Mouse (Mus musculus) embryo, embryonic 11 days (tissue): ENCODE data around the gene Ubqln5.

Experiments
- DNase-seq: peaks from one replicate; pipeline ENCODE4 v3.0.0-alpha.2; 2015

Gene Ubqln5

DNA sequence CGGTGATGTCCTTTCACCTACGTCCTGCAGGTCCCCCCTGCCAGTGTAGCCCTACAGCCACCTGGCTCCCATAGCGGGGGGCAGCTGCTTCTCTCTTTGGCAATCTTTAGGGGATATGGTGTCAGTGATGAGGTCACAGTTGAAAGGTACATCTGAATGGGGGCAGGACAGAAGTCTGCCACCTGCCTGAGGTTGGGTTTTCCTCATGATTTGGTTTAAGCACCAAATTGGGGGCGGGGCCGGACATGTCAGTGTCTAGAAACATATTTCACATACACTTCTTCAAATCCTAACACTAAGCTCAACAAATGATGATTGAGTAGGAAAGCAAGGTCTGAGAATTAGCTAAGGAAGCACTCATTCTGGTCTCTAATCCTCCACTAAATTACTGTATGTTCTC, at the start of gene Ubqln5:
Gene Ubqln5 (minus strand): TSS at position 101 of the 400 bp plus-strand sequence.
- no peak for DNase-seq

DNA sequence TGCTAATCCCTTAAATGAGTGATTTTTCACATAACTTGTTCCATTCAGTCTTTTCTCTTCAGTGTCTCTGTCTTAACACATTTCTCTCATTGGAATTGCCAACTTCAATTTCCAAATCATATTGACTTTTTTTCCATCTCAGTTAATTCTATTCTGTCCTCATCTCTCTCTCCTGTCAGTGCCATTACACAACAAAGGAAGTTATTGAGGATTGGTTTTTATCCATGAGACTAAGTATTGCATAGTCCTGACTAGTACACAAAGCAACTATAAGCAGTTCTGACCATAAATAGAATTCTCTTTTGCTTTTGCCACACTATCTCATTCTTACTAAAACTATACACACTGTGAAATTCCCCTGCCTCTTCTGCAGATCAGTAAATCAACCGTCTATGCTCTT, 49.4 kb upstream of the Ubqln5 start:
- no peak for DNase-seq

DNA sequence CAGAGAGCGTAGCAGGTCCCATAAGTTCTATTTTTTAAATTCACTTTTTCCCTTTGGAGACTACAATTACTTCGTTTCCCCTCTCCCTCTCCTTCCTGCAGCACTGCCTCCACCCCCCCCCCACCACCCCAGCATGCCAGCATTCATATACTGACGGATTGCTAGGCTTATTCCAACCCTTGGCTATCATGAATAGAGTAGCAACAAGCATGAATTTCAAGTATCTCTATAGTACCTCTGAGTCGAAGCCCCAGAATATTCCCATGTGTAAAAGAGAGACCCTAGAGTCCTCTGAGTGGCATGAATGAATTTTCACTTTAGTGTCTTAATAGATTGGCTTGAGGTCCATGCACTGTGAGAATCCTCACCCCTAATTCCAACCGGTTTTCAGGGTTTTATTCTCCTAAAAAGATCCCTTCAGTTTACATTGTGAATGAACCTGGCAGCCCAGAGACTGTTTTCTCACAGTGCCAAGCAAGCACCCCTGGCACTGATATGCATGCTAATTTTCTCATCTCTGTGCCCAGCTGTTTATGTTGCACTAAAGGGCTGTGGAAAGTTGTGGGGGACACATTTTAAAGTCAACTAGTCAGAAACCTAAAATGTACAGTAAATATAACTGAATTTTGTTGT, 48.9 kb upstream of the Ubqln5 start:
- DNase-seq: no peak

DNA sequence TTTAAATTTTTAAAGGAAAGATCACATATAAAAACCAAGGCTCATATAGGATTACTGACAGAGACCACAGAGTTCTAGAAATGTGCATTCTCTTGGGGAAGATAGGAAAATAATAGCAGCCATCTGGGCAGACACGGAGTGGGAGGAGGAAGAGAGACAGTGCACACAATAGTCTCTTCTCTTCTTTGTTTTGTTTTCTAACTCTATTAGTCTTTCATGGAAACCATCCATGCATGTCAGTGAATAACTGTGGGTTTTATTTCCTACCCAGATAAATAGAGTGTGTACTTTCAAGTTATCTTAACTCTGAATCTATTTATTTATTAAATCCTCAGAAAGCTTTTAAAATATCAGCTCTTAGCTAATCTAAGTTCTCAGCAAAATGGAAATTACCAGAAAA, 45.5 kb upstream of the Ubqln5 start:
- DNase-seq: no peak

DNA sequence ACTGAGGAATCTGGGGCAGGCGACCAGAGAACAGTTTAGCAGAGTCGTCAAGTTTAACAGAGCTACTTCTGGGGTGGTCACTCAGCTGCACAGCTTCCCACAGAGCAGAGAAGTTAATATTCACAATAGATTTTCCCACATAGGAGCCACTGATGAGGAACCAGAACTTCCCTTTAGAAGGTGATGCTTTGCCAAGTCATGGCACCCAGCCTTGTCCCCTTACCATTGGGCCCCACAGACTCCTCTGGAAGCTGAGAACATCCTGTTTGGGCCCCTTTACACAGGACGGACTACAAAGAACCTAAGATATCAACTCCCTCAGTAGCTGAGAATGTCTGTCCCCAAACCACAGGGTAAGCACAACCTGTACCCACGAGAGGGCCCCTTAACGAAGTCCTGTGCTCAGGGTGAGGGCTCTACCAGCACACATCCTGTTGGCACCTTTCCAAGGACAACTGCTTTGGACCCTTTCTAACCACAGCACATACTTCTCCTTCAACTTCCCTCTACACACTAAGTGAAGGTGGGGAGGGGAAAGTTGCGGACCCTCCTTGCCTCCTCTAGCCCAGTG, 40.1 kb upstream of the Ubqln5 start:
- no peak for DNase-seq

DNA sequence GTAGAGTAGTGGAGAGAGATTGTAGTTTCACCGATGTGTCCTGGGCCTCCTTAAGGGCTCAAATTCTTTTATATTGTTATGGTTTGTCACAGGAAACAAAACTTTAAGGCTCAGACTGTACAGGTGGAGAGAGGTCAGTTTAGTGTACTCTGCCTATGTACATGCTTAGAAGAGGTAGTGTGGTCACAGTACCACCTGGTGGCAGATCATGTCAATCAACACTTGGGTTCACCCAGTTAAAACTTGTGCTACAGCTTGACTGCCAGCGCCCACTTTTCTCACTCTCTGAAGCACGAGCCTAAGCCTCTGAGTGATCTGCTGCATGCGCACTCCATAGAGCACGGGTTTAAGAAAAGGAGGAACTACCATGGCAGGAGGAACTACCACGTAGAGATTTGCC, 37.5 kb upstream of the Ubqln5 start:
- DNase-seq: no peak

DNA sequence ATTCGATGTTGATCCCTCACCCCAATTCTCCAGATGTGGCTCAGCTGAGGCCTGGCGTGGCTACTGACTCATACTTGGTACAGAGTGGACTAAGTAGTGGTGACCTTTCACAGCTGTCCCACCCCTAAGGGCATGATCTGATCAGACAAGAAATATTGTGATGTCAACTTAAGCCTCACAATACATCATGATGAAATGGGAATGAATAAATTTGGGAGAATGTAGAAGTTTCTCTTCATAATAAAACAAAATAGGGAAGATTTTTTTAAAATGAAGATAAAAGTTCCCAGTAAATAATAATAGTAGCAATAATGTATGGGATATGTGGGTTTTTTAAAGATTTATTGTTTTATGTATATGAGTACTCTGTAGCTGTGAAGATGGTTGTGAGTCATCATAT, 20.8 kb upstream of the Ubqln5 start, which contains the start of gene Ubqlnl:
Gene Ubqlnl (minus strand): TSS at position 101 of the 400 bp plus-strand sequence.
- DNase-seq: no peak

DNA sequence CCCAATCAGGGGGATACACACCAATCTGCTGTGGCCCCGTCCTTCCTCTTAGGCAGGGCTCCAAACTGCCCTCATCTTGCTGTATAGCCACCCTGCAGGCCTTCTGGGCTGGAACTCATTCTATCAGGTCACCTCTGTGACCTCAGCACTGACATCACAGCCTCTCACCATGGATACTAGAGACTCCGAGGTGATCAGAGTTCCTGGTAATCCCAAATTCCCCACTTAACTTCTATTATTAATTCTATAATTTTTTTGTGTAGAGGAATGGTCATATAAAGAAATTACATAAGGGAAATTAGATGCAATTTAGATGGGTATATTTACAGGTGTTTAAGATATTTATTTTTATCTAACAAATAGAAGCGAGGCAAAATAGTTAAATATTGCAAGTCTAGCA, 13.6 kb upstream of the Ubqln5 start, which contains the start of gene Ubqln3:
Gene Ubqln3 (minus strand): TSS at position 101 of the 400 bp plus-strand sequence.
- no peak for DNase-seq

DNA sequence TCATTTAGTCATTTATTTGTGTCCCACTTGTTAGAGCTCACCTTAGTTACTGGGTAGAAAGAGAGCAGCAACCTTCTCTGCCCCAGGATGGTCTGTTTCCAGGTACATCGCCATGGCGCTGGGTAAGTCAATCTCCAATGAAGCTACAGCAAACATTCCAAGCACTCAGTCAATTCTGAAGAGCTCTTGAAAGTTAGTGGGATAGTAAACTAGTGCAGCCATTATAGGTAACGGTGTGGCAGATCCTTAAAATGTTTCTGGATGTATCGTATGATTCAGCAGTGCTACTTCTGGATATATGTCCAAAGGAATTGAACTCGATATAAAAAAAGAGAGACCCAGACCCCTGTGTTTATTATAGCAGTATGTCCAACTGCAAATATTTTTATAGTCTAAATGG, 7.7 kb upstream of the Ubqln5 start, which contains the start of gene Olfr643:
Gene Olfr643 (minus strand): TSS at position 101 of the 400 bp plus-strand sequence.
- no peak for DNase-seq

DNA sequence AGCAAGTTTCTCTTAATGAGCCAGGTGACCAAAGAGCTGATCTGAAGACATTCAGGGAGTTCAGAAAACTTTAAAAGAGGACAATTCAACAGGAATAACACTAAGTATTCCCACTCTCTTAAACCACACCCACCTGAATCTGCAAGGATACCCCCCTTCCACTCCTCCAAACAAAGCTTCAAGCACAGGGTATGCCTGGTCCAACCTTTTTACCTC, 25.0 kb downstream of the Ubqln5 start, which contains the start of gene Olfr646:
Gene Olfr646 (plus strand): TSS at position 117 of the 216 bp plus-strand sequence.
- DNase-seq: no peak

DNA sequence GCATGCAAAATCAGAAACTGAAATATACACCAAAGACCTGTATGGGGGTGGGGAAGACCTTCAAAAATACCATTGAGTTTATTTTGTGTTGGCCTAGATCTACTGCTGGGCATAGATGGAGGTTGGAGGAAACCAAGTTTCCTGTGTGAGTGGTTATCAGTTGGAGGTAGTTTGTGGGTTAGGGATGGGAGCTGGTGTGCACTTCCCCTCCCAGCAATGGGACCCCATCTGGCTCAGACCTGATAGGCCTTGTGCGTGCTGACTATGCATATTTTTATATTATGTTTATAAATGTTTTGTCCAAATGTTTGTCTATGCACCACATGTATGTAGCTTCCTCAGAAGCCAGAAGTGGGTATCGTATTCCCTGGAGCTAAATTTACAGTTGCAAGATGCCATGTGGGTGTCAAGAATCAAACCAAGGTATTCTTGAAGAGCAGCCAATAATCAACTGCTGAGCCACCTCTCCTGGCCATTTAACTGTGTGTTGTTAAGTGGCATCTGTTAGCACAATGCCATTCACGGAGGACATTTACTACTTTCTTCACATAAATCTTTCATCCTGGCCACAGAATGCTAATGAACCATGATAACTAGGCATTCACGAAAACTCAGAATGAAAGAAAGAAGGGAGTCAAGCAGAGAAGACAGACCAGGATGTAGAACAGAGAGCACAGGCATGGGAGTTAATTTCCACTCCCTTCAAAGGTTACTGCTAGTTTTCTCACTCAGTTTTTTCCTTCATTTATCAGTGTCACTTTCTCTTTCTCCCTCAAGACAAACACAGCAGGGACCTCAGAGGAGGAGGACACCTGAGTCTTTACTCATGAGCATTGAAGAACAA, 25.5 kb downstream of the Ubqln5 start:
- DNase-seq: no peak

DNA sequence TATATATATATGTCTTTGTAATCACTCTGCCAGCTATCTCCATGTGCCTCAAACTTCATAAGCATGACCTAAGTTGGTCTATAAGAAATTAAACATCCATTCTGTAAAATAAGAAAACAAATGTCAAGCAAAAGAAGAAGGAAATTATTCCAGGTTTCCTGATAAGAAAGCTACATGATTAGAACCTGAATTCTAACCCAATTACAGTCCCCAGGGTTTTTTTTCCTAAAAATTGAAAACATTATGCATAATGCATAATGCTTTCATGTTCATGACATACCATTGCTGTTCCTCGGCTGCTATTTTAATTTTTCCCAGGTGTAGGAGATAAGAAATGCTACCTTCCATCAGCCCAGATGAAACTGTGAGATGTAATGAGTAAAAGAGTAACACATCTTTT, 44.3 kb downstream of the Ubqln5 start, which contains the start of gene Olfr645:
Gene Olfr645 (minus strand): TSS at position 101 of the 400 bp plus-strand sequence.
- DNase-seq: no peak
